ENCODE assay signal across 8 mouse cellular contexts in genomic region chr7:112427357-112428157, GRCm38 (mm10). TPM values are rescaled to one million over a fixed set of nuclear protein-coding genes. Genes with fewer than 3 reads are reported as not detected.
DNase-seq lines count a peak whose midpoint lies in the region; ATAC-seq and TF ChIP-seq lines count a peak whose summit lies in the region.

Gene Parva, plus strand, starts transcription at chr7:112427505.

- peak; percentile 18; the same call in 1 of the 2 replicates for TF ChIP-seq CTCF in lung, postnatal 0 days (IDR thresholded peaks at IDR 0.05)

- TF ChIP-seq EP300 in lung, postnatal 0 days (IDR thresholded peaks at IDR 0.05) = 0 out of 2 replicates have a peak, but pooled peaks have one; percentile 6

- H3K9ac ChIP-seq in lung, postnatal 0 days (replicated peaks; ENCODE audit: low read depth) = peak within 1 kb of the TSS; percentile 99

- peaks cover 7% of the 10 kb centered on the region for H3K27me3 ChIP-seq in hindbrain, embryonic 10.5 days (ENCODE audit: insufficient read depth, poor library complexity, severe bottlenecking)
- H3K27me3 ChIP-seq in lung, postnatal 0 days (replicated peaks; ENCODE audit: insufficient read depth, low read length) = no peaks in the 10 kb centered on the region

- H3K4me3 ChIP-seq in hindbrain, embryonic 10.5 days = peak within 1 kb of the TSS; percentile 79
- peak within 1 kb of the TSS; percentile 79 for H3K4me3 ChIP-seq in lung, postnatal 0 days (ENCODE audit: low read depth, low read length)

- 2% methylated on average over 49 of the region's 49 CpGs for WGBS in hindbrain, embryonic 10.5 days
- 2% methylated on average over 45 of the region's 49 CpGs for WGBS in lung, postnatal 0 days

- H3K4me1 ChIP-seq in hindbrain, embryonic 10.5 days (replicated peaks) = peaks cover 25% of the 10 kb centered on the region
- peaks cover 5% of the 10 kb centered on the region; the same call in 1 of the 2 replicates for H3K4me1 ChIP-seq in lung, postnatal 0 days (ENCODE audit: insufficient read depth, low read depth, low read length)

- H3K27ac ChIP-seq in hindbrain, embryonic 10.5 days = peak within 1 kb of the TSS; percentile 96
- peak within 1 kb of the TSS; percentile 99 for H3K27ac ChIP-seq in lung, postnatal 0 days (ENCODE audit: low read length)

- peak; percentile 58 for DNase-seq in R1 (ENCODE audit: low read depth, low spot score)
- peak; percentile 76 for DNase-seq in cerebellum, adult 9-11 months
- DNase-seq in frontal cortex, postnatal 14 days (ENCODE audit: low spot score in 2 of 2) = peak; percentile 17 to 37
- peak; percentile 82 for DNase-seq in hindbrain, embryonic 10.5 days (ENCODE audit: low spot score)
- peak; percentile 38 to 46 for DNase-seq in layer of hippocampus, postnatal 25 days (ENCODE audit: extremely low spot score in 1 of 2, low spot score in 1 of 2)
- peak; percentile 87 for DNase-seq in lung, postnatal 0 days (ENCODE audit: low spot score)
- peak; percentile 46 for DNase-seq in right cerebral cortex, postnatal 14 days
- DNase-seq in thymus, postnatal 25 days = no peak

- H3K36me3 ChIP-seq in hindbrain, embryonic 10.5 days = 0 out of 2 replicates have a peak, but pooled peaks cover 3% of the 10 kb centered on the region
- H3K36me3 ChIP-seq in lung, postnatal 0 days (ENCODE audit: insufficient read depth, low read length) = no peaks in the 10 kb centered on the region

- H3K9me3 ChIP-seq in hindbrain, embryonic 10.5 days = no peaks in the 10 kb centered on the region
- no peaks in the 10 kb centered on the region for H3K9me3 ChIP-seq in lung, postnatal 0 days (ENCODE audit: low read length)

- H3K4me2 ChIP-seq in lung, postnatal 0 days (replicated peaks; ENCODE audit: low read depth, low read length) = peak within 1 kb of the TSS; percentile 60

- peak; percentile 79 for ATAC-seq in lung, postnatal 0 days

RNA-seq across cellular contexts. Expression of gene Parva, which starts in this region (rescaled TPM):
- polyA plus RNA-seq in hindbrain, embryonic 10.5 days (2016; fragmentation: Nextera tagmentation; extraction: Ambion mirVana) = 46.9 and 54.5 TPM in 2 replicates
- total RNA-seq in layer of hippocampus, postnatal 25 days (2021) = 10 to 100 TPM; 47.7 to 49.8 TPM
- polyA plus RNA-seq in lung, postnatal 0 days (2015; fragmentation: Nextera tagmentation; extraction: Ambion mirVana) = 70.0 and 79.3 TPM in 2 replicates
